Mouse (Mus musculus) megakaryocyte, embryonic 14.5 days (primary cell): ENCODE measurements around the gene Qk.

Source experiments
- FLI1 ChIP-seq: IDR thresholded peaks from 2 replicates; pipeline ENCODE4 v1.6.1; 2012; ENCODE audit warnings: low read length, inconsistent platforms, mixed read lengths
- GATA1 ChIP-seq: IDR thresholded peaks from 3 replicates; pipeline ENCODE4 v1.6.1; 2012; ENCODE audit warnings: mixed read lengths, low read length, inconsistent platforms, borderline replicate concordance

GRCm38 (mm10) chr17:10188481-10188880, 131.2 kb downstream of the Qk start:
- TF ChIP-seq FLI1, result no peak
- no peak for TF ChIP-seq GATA1
